Mouse (Mus musculus) ES-E14 (cell line): ENCODE results near the gene Rab30.

ENCODE experiments used
- CHD2 ChIP-seq: IDR thresholded peaks from 2 replicates; pipeline ENCODE4 v1.6.1; 2014; ENCODE audit warnings: mild to moderate bottlenecking, low read depth, low read length, inconsistent platforms
- MAFK ChIP-seq: IDR thresholded peaks from 2 replicates; pipeline ENCODE4 v1.6.1; 2014; ENCODE audit warnings: mild to moderate bottlenecking, low read depth, low read length, inconsistent platforms; ENCODE audit not compliant: insufficient read depth
- ZC3H11A ChIP-seq: IDR thresholded peaks from 2 replicates; pipeline ENCODE4 v1.6.1; 2012; ENCODE audit warnings: low read depth, mild to moderate bottlenecking, inconsistent platforms, low read length, borderline replicate concordance

DNA sequence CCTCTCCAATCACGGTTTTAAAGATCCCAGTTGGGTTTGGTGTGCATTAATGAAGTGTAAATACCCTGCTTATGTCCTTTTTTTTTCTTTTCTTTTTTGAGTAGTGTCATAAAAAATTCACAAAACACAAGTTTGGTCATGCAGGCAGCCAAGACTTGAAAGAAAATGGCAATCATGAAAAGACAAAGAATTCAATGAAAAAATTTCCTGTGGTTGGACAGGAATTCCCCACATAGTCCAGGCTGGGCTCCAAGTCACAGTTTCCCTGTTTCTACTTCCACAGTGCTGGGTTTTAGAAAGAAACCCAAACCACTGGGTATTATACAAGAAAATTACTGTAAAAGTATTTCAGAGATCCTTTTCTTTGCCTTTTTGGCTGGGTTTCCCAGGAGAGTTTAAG is 3.8 kb upstream of the Rab30 start:
- TF ChIP-seq CHD2 (no peak), ZC3H11A (no peak), MAFK (no peak)
